Mouse (Mus musculus) cortical plate, adult 2 months (tissue): ENCODE measurements around the gene Tas1r3. TPM values are rescaled to one million over a fixed set of nuclear protein-coding genes. Genes with fewer than 3 reads are reported as not detected.
A peak's percentile ranks its signal among the peaks of the same experiment; 100 is the strongest.

Experiments
- H3K27ac ChIP-seq: fragments of 200-500 bp; 2 replicates; pipeline ENCODE4 v1.5.1; 2012; ENCODE audit warnings: low read length, control low read depth, inconsistent platforms; ENCODE audit not compliant: insufficient read depth
- H3K4me1 ChIP-seq: fragments of 200-500 bp; 2 replicates; pipeline ENCODE4 v1.6.1; 2011; ENCODE audit warnings: low read length; ENCODE audit not compliant: control insufficient read depth, insufficient read depth
- H3K4me3 ChIP-seq: fragments of 200-500 bp; 2 replicates; pipeline ENCODE4 v1.5.1; 2011; ENCODE audit warnings: mild to moderate bottlenecking, low read length, control low read depth; ENCODE audit not compliant: insufficient read depth
- CTCF ChIP-seq: fragments of 200-500 bp; IDR thresholded peaks from 2 replicates; pipeline ENCODE4 v1.5.1; 2011; ENCODE audit warnings: mild to moderate bottlenecking, control low read depth, low read length; ENCODE audit not compliant: insufficient read depth; ENCODE audit errors: extremely low read depth
- POLR2A ChIP-seq: fragments of 200-500 bp; IDR thresholded peaks from 2 replicates; pipeline ENCODE4 v1.6.1; 2011; ENCODE audit warnings: mild to moderate bottlenecking, low read length, control low read depth; ENCODE audit not compliant: insufficient read depth; ENCODE audit errors: extremely low read depth
- polyA plus RNA-seq: library from polyadenylated mRNA; depleted of rRNA; stranded (reverse); fragments of >200 nt; gene quantifications from 2 replicates; pipeline ENCODE4 v1.2.3, GENCODE M21; 2012

Tas1r3 gene
- polyA plus RNA-seq, 1 experiment = 0.17 TPM

- TF ChIP-seq POLR2A (no peak), CTCF (no peak)
- no peak overlapping the region for H3K27ac ChIP-seq
- no peaks in the 10 kb centered on the region for H3K4me1 ChIP-seq
- no peak overlapping the region for H3K4me3 ChIP-seq
Observed at GRCm38 (mm10) chr4:155838187-155839153, 24.7 kb downstream of the Tas1r3 start.

- no peak for TF ChIP-seq POLR2A
- no peak for TF ChIP-seq CTCF
- Histone ChIP-seq H3K4me3 (no peak overlapping the region), H3K27ac (no peak overlapping the region), H3K4me1 (peaks cover 3% of the 10 kb centered on the region; the same call in 1 of the 2 replicates)
Observed at GRCm38 (mm10) chr4:155837404-155838010, 25.7 kb downstream of the Tas1r3 start.

DNA sequence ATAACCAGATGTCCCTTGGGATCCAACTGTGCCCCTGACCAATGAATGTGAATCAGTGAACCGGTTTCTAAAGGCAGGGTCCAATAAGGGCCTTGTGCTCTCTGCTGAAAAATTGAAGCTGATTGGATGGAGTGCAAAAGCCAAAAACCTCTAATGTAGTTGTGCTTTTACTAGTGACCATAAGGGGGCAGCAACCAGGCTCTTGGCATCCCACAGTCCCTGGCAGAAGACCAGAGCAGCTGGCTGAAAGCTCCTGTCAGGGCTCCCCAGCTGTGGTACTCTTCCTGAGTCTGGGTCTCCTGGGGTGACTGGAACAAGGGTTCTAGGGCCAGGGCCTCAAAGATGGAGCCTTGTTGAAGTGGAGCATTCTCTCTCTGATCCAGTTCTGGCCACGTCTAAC is 29.3 kb downstream of the Tas1r3 start:
- Histone ChIP-seq H3K4me1 (peaks cover 4% of the 10 kb centered on the region), H3K4me3 (no peak overlapping the region), H3K27ac (0 out of 2 replicates have a peak overlapping the region, but pooled peaks have one; percentile 18)
- TF ChIP-seq CTCF (peak; percentile 59), POLR2A (no peak)

GRCm38 (mm10) chr4:155833234-155833633 is 29.9 kb downstream of the Tas1r3 start:
- Histone ChIP-seq H3K27ac (no peak overlapping the region), H3K4me3 (no peak overlapping the region), H3K4me1 (peaks cover 4% of the 10 kb centered on the region)
- TF ChIP-seq CTCF (no peak), POLR2A (no peak)

- H3K4me3 ChIP-seq = peak overlapping the region; percentile 80
- no peak overlapping the region for H3K27ac ChIP-seq
- TF ChIP-seq CTCF = no peak
- TF ChIP-seq POLR2A = no peak
- peaks cover 4% of the 10 kb centered on the region for H3K4me1 ChIP-seq
Observed at GRCm38 (mm10) chr4:155832321-155832720, 30.8 kb downstream of the Tas1r3 start.

GRCm38 (mm10) chr4:155831831-155832230 is 31.3 kb downstream of the Tas1r3 start:
- peak overlapping the region; percentile 80 for H3K4me3 ChIP-seq
- TF ChIP-seq POLR2A = no peak
- TF ChIP-seq CTCF = no peak
- peak overlapping the region; percentile 32 for H3K27ac ChIP-seq
- peaks cover 4% of the 10 kb centered on the region for H3K4me1 ChIP-seq

DNA sequence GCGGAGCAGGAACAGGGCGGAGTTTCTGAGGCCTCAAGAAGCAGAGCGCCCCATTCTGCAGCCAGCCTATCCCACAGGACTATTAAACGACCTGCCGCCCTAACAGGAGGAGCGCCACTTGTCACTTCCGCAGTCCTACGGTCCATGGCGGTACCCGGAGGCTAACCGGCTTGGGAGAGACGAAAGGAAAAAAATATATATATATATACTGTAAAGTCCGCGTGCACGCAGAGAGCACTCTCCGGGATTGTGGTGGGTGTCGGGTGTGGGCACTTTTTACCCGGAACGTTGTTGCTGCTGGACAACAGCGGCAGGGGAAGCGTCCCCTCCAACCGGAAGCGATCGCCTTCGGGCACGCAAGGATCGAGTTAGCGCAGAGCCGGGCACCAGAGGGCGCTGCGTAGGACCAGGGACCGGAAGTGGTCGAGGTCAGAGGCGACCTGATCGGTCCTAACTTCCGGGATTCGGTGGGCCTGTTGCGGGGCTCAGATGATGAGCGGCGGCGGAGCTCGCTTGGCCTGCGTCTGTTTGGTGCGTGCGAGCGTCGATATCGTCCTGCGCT is 31.9 kb downstream of the Tas1r3 start, which contains the start of gene Aurkaip1:
Gene Aurkaip1 (plus strand): TSS at position 68 of the 562 bp plus-strand sequence.
- peak; percentile 72 for TF ChIP-seq CTCF
- TF ChIP-seq POLR2A = peak; percentile 68
- Histone ChIP-seq H3K4me3 (peak within 1 kb of the TSS; percentile 80), H3K4me1 (peaks cover 4% of the 10 kb centered on the region), H3K27ac (peak within 1 kb of the TSS; percentile 32)

DNA sequence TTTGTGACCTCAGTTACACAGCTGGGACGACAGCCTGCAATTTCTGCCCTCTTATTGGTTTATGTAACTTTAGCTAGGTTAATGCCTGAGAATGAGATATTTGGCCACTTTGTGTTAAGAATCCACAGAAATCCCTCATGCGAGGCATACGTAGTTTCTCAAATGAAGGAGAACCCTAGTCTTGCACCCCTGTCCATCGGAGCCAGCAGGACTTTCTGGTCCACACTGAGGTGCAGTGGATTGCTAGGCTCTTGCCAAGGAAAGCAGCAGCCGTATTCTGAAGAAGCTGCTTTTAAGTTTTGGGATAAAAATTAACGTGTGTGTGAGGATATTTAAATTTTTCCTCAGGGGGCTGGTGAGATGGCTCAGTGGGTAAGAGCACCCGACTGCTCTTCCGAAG is 32.6 kb downstream of the Tas1r3 start:
- no peak overlapping the region; the same call in 1 of the 2 replicates for H3K4me3 ChIP-seq
- no peak for TF ChIP-seq POLR2A
- TF ChIP-seq CTCF = no peak
- no peak overlapping the region for H3K27ac ChIP-seq
- H3K4me1 ChIP-seq = peaks cover 4% of the 10 kb centered on the region

- Histone ChIP-seq H3K4me3 (no peak overlapping the region), H3K27ac (no peak overlapping the region), H3K4me1 (peaks cover 4% of the 10 kb centered on the region)
- TF ChIP-seq POLR2A (no peak), CTCF (no peak)
Observed at GRCm38 (mm10) chr4:155829866-155830265, 33.3 kb downstream of the Tas1r3 start.

DNA sequence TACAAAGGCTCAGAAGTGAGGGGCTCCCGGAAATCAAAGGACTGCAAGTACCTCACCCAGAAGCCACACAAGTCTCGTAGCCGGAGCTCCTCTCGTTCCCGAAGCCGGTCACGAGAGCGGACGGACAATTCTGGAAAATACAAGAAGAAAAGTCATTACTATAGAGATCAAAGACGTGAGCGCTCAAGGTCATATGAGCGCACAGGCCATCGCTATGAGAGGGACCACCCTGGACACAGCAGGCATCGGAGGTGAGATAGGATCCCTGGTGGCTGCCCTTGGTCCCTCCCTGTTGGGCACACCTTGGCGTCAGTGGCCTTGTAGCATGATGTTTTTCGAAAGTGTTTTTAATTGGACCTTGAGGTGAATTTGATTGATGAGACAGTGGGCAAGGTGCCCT is 39.7 kb downstream of the Tas1r3 start:
- H3K4me3 ChIP-seq = no peak overlapping the region
- H3K27ac ChIP-seq = no peak overlapping the region
- peaks cover 1% of the 10 kb centered on the region; the same call in 1 of the 2 replicates for H3K4me1 ChIP-seq
- TF ChIP-seq CTCF (no peak), POLR2A (no peak)

- peaks cover 1% of the 10 kb centered on the region; the same call in 1 of the 2 replicates for H3K4me1 ChIP-seq
- no peak overlapping the region for H3K4me3 ChIP-seq
- TF ChIP-seq CTCF (no peak), POLR2A (no peak)
- H3K27ac ChIP-seq = no peak overlapping the region
Observed at GRCm38 (mm10) chr4:155821025-155821424, 42.1 kb downstream of the Tas1r3 start.
